Mouse (Mus musculus): ENCODE measurements around the gene Cfap298.

DNA sequence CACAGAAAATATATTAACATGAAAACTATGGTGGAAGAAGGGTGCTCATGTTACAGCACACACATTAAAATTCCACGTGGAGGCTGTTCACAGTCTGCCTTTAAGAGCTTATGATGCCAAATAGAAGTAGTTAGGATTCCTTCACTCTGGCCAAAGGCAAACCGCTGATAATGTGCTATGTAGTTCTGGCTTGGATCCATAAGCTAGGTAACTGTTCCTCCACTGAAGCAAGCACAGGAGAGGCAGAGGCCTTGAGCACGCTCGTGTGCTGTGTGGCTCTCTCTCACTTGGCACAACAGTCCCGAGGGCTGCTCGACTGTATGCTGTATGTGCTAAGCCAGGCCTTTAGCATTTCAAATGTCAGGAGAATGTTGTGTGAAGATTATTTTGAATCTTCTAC lies 20.6 kb upstream of the Cfap298 start:
- TF ChIP-seq POLR2A (IDR thresholded peaks at IDR 0.05; ENCODE audit: borderline replicate concordance, low read depth, low read length) (no peak), CTCF (IDR thresholded peaks at IDR 0.05; ENCODE audit: low read depth, low read length) (no peak)
